Mouse (Mus musculus) midbrain, postnatal 0 days (tissue): ENCODE measurements at regions not wholly inside any gene's neighbourhood (a gene's known extent, or its start where the extent isn't known, plus 50 kb on each side); places are given as distances from the start of the nearest gene placed in this dataset.
"Not testable (repeated sequence)": the region's sequence is repeated elsewhere in the genome, so short reads cannot be mapped to it uniquely, and the experiment has no call there.

Source experiments
- ATAC-seq: fragments of 200-750 bp; cut with Nextera tagmentation; 2 replicates; pipeline ENCODE4 v1.8.0; 2017; ENCODE audit warnings: moderate number of reproducible peaks, mild to moderate bottlenecking, moderate TSS enrichment, moderate library complexity; ENCODE audit not compliant: low FRiP score
- DNase-seq: peaks from one replicate; pipeline ENCODE4 v3.0.0-alpha.2; 2015; ENCODE audit warnings: low spot score
- H3K27ac ChIP-seq: fragments of 300-500 bp; sonication (generic); 2 replicates; pipeline ENCODE4 v1.5.1; 2014; ENCODE audit warnings: low read depth, mild to moderate bottlenecking, low read length, mixed read lengths
- H3K27me3 ChIP-seq: fragments of 300-500 bp; sonication (generic); 2 replicates; pipeline ENCODE4 v1.6.1; 2014; ENCODE audit warnings: low read length, control low read depth, mixed read lengths; ENCODE audit not compliant: insufficient read depth
- H3K36me3 ChIP-seq: fragments of 300-500 bp; sonication (generic); 2 replicates; pipeline ENCODE4 v1.6.1; 2014; ENCODE audit warnings: low read length, control low read depth, mixed read lengths; ENCODE audit not compliant: insufficient read depth
- H3K4me1 ChIP-seq: fragments of 300-500 bp; sonication (generic); 2 replicates; pipeline ENCODE4 v1.6.1; 2014; ENCODE audit warnings: mild to moderate bottlenecking, control low read depth, antibody characterized with exemption, low read length, mixed read lengths; ENCODE audit not compliant: insufficient read depth
- H3K4me2 ChIP-seq: fragments of 300-500 bp; sonication (generic); 2 replicates; pipeline ENCODE4 v1.6.1; 2014; ENCODE audit warnings: low read depth, mild to moderate bottlenecking, low read length, mixed read lengths; ENCODE audit not compliant: poor library complexity, severe bottlenecking
- H3K4me3 ChIP-seq: fragments of 300-500 bp; sonication (generic); 2 replicates; pipeline ENCODE4 v1.5.1; 2014; ENCODE audit warnings: low read depth, mild to moderate bottlenecking, low read length, moderate library complexity
- H3K9ac ChIP-seq: fragments of 300-500 bp; sonication (generic); replicated peaks from 2 replicates; pipeline ENCODE4 v1.6.1; 2014; ENCODE audit warnings: mild to moderate bottlenecking, low read length, moderate library complexity, mixed read lengths; ENCODE audit not compliant: poor library complexity, severe bottlenecking
- H3K9me3 ChIP-seq: fragments of 300-500 bp; sonication (generic); 2 replicates; pipeline ENCODE4 v1.6.1; 2016; ENCODE audit warnings: low read length, control low read depth
- CTCF ChIP-seq: IDR thresholded peaks from 2 replicates; pipeline ENCODE4 v1.5.1; 2016; ENCODE audit warnings: antibody characterized with exemption, mild to moderate bottlenecking
- WGBS: fragments of 180-500 bp; shearing (Covaris S2); extraction: QIAGEN DNeasy Blood & Tissue Kit; methylation state at CpG from one replicate; pipeline ENCODE4 v1.1.7; 2014; 5-methylcytosine and 5-hydroxymethylcytosine counted together

DNA sequence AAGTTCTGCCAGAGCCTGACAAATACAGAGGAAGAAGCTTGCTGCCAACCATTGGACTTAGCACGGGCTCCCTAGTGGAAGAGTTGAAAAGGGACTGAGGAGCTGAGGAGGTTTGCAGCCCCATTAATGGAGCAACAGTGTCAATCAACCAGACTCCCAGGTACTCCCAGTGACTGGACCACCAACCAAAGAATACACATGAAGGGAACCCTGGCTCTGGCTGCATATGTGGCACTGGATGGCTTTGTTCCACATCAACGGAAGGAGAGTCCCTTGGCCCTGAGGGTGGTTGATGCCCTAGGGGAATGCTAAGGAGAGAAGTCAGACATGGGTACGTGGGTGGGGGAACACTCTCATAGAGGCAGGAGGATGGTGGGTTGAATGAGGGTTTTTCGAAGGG lies 537.6 kb downstream of the Serpinb8 start:
- DNase-seq = no peak
- no peaks in the 10 kb centered on the region for H3K36me3 ChIP-seq
- H3K4me2 ChIP-seq = no peak overlapping the region
- 86% methylated on average over 4 of the region's 4 CpGs for WGBS
- no peak for ATAC-seq
- no peak overlapping the region for H3K27ac ChIP-seq
- no peaks in the 10 kb centered on the region for H3K9me3 ChIP-seq
- no peaks in the 10 kb centered on the region for H3K27me3 ChIP-seq
- H3K4me1 ChIP-seq = no peaks in the 10 kb centered on the region
- TF ChIP-seq CTCF = no peak
- H3K4me3 ChIP-seq = no peak overlapping the region
- H3K9ac ChIP-seq = no peak overlapping the region

DNA sequence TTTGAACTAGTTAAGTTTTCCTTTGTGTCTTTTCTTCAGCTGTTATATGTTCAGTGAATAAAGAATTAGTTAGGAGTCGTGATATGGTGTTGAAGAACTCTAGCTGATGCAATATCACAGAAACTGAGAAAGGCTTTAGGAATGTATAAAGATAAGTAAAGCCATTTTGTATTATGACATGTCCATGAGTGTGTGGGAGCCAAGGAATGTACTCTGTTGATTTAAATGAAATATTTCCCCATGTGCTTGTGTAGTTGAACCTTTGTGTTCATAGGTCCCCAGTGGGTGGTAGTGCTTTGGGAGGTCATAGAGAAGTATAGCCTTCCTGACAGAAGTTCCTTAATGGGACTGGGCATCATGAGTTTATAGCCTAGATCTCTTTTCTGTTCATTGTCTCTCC lies 542.2 kb downstream of the Serpinb8 start:
- Histone ChIP-seq H3K36me3 (no peaks in the 10 kb centered on the region), H3K4me1 (no peaks in the 10 kb centered on the region), H3K9ac (no peak overlapping the region), H3K27ac (no peak overlapping the region), H3K27me3 (no peaks in the 10 kb centered on the region), H3K4me2 (no peak overlapping the region), H3K9me3 (no peaks in the 10 kb centered on the region), H3K4me3 (no peak overlapping the region)
- no peak for TF ChIP-seq CTCF
- ATAC-seq = no peak
- DNase-seq = no peak
- WGBS = 78% methylated on average over 1 of the region's 1 CpGs

GRCm38 (mm10) chr1:108135346-108135745 lies 545.5 kb downstream of the Serpinb8 start:
- WGBS = 86% methylated on average over 5 of the region's 5 CpGs
- not testable (repeated sequence) for H3K4me3 ChIP-seq, DNase-seq, ATAC-seq, H3K27me3 ChIP-seq, H3K27ac ChIP-seq, H3K36me3 ChIP-seq, H3K4me2 ChIP-seq, H3K9me3 ChIP-seq, H3K4me1 ChIP-seq, H3K9ac ChIP-seq

- DNase-seq = no peak
- H3K36me3 ChIP-seq = no peaks in the 10 kb centered on the region
- H3K9me3 ChIP-seq = no peaks in the 10 kb centered on the region
- 65% methylated on average over 1 of the region's 1 CpGs for WGBS
- H3K27ac ChIP-seq = no peak overlapping the region
- ATAC-seq = no peak
- no peak overlapping the region for H3K4me3 ChIP-seq
- no peak overlapping the region for H3K4me2 ChIP-seq
- H3K27me3 ChIP-seq = no peaks in the 10 kb centered on the region
- TF ChIP-seq CTCF = no peak
- H3K9ac ChIP-seq = no peak overlapping the region
- no peaks in the 10 kb centered on the region for H3K4me1 ChIP-seq
Measured at GRCm38 (mm10) chr1:108144114-108144513, 554.3 kb downstream of the Serpinb8 start.

DNA sequence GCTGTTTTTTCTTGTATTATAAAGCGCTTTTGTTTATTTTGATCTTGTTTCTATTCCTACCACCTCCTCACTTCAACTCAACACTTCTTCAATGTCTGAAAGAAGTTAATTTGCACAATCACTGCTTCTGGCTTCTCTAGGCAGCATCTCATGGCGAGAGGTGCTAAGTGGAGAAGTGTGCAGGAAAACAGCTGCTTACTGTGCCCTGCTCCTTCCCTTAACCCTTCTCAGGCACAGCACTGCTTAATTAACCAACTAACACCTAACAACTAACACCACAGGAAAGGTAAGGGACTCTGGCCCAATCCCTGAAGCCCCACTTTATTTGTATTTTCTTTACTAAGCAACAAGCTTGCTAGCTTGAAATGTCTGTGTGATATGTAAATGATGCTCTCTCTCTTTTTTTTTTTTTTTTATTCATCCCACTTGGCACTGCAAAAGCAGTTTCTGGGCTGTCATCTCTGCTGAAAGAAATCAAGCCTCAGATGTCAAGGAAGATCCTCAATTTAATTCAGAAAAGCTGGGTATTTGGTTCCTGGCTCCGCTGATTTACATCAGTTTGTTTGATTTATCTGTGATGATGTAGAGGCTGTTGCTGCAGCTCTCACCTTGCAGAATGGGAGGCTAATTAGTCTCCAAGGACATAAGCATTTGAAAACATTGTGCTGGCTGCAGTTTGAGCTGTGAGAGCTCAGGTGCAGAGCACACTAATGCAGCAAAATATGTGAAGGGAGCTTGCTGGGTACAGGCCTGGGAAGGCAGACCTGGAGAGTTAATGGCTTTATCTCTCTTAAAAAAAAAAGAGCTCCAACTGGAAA lies 591.8 kb downstream of the Serpinb8 start:
- H3K9ac ChIP-seq = no peak overlapping the region
- no peaks in the 10 kb centered on the region for H3K9me3 ChIP-seq
- ATAC-seq (peak; percentile 74), DNase-seq (peak; percentile 49)
- no peak overlapping the region for H3K4me2 ChIP-seq
- WGBS = 37% methylated on average over 3 of the region's 3 CpGs
- H3K27ac ChIP-seq = peak overlapping the region; percentile 38; the same call in 1 of the 2 replicates
- no peak overlapping the region for H3K4me3 ChIP-seq
- H3K36me3 ChIP-seq = no peaks in the 10 kb centered on the region
- no peak for TF ChIP-seq CTCF
- no peaks in the 10 kb centered on the region for H3K4me1 ChIP-seq
- no peaks in the 10 kb centered on the region for H3K27me3 ChIP-seq

DNA sequence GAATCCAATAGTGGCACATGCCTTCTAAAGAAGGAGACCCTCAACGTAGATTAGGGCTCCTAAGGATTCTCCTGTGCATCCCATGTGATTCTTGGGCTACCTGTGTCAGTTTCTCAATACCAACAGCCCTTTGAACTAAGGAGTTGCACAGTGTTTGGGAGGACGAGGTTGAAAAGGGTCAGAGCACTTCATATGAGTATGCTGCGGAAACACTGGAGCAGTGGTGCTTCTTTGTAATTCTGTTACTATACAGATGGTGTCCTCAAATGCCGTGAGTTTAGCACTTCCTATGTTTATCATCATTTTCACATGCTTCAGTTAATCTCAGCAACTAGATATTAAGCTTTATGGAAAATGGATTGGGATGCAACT lies 592.3 kb downstream of the Serpinb8 start:
- Histone ChIP-seq H3K27me3 (no peaks in the 10 kb centered on the region), H3K27ac (peak overlapping the region; percentile 38; the same call in 1 of the 2 replicates), H3K9ac (no peak overlapping the region), H3K4me1 (no peaks in the 10 kb centered on the region), H3K4me2 (no peak overlapping the region), H3K36me3 (no peaks in the 10 kb centered on the region), H3K9me3 (no peaks in the 10 kb centered on the region), H3K4me3 (no peak overlapping the region)
- WGBS = 35% methylated on average over 4 of the region's 4 CpGs
- ATAC-seq (no peak), DNase-seq (peak; percentile 1)
- no peak for TF ChIP-seq CTCF
